Mouse (Mus musculus) CD4-positive, CD25-positive, alpha-beta regulatory T cell, adult 2 months (primary cell): ENCODE results near the gene Olfr1508.
A peak's percentile ranks its signal among the peaks of the same experiment; 100 is the strongest.
"Not testable (repeated sequence)": the region's sequence is repeated elsewhere in the genome, so short reads cannot be mapped to it uniquely, and the experiment has no call there.

Source experiments
- DNase-seq: peaks from one replicate; pipeline ENCODE4 v3.0.0-alpha.2; 2012; ENCODE audit warnings: low read depth, low spot score

Olfr1508 gene

GRCm38 (mm10) chr14:52467395-52467794 is at the start of gene Olfr1508:
Gene Olfr1508 (minus strand): TSS chr14:52467495.
- no peak for DNase-seq

GRCm38 (mm10) chr14:52495516-52495915 is 28.2 kb upstream of the Olfr1508 start, which contains the start of gene Olfr1507:
Gene Olfr1507 (minus strand): TSS chr14:52495749.
- DNase-seq, result no peak

- no peak for DNase-seq
Measured at GRCm38 (mm10) chr14:52465738-52466137, 1.6 kb downstream of the Olfr1508 start.

GRCm38 (mm10) chr14:52461928-52462327 is 5.4 kb downstream of the Olfr1508 start:
- no peak for DNase-seq

- DNase-seq, result peak; percentile 28
Measured at GRCm38 (mm10) chr14:52451138-52451537, 16.2 kb downstream of the Olfr1508 start.

- no peak for DNase-seq
Measured at GRCm38 (mm10) chr14:52442690-52443089, 24.6 kb downstream of the Olfr1508 start, which contains the start of gene Olfr1509. Gene Olfr1509 (plus strand): TSS chr14:52442990.

GRCm38 (mm10) chr14:52427686-52428085 is 39.6 kb downstream of the Olfr1508 start:
- peak; percentile 14 for DNase-seq

- DNase-seq, result no peak
Measured at GRCm38 (mm10) chr14:52414273-52414672, 53.0 kb downstream of the Olfr1508 start, which contains the start of gene Olfr1510. Gene Olfr1510 (minus strand): TSS chr14:52414373.

- DNase-seq, result not testable (repeated sequence)
Measured at GRCm38 (mm10) chr14:52410142-52410919, 57.0 kb downstream of the Olfr1508 start.
